Comparison of ENCODE assay signal across 8 mouse cellular contexts in genomic region chr13:54737488-54738212, GRCm38 (mm10). TPM values are rescaled to one million over a fixed set of nuclear protein-coding genes. Genes with fewer than 3 reads are reported as not detected.
DNase-seq lines count a peak whose midpoint lies in the region; ATAC-seq and TF ChIP-seq lines count a peak whose summit lies in the region.

No protein-coding gene starts in this region.

- H3K27me3 ChIP-seq in testis, adult 2 months (ENCODE audit: control insufficient read depth, insufficient read depth, low read length), result no peaks in the 10 kb centered on the region
- H3K27me3 ChIP-seq in heart, embryonic 16.5 days (ENCODE audit: control insufficient read depth, insufficient read depth, low read length), result peaks cover 60% of the 10 kb centered on the region
- peaks cover 57% of the 10 kb centered on the region for H3K27me3 ChIP-seq in liver, embryonic 13.5 days

- ATAC-seq in heart, embryonic 16.5 days (replicated peaks; ENCODE audit: extremely low read depth, insufficient read depth, low FRiP score), result no peak; the same call in 1 of the 2 replicates
- no peak for ATAC-seq in liver, embryonic 13.5 days (ENCODE audit: low read depth)
- no peak for ATAC-seq in erythroid progenitor cell, adult 5-6 weeks (replicated peaks; ENCODE audit: low FRiP score, poor library complexity, severe bottlenecking)

- H3K9me3 ChIP-seq in heart, embryonic 16.5 days (replicated peaks; ENCODE audit: control insufficient read depth, low read length), result no peaks in the 10 kb centered on the region
- H3K9me3 ChIP-seq in liver, embryonic 13.5 days (replicated peaks), result no peaks in the 10 kb centered on the region

- H3K4me3 ChIP-seq in testis, adult 2 months (ENCODE audit: control insufficient read depth, low read depth, low read length), result peak overlapping the region; percentile 71
- peak overlapping the region; percentile 46 for H3K4me3 ChIP-seq in heart, embryonic 16.5 days (ENCODE audit: low read length)
- peak overlapping the region; percentile 36 for H3K4me3 ChIP-seq in liver, embryonic 13.5 days (replicated peaks)

- peaks cover 13% of the 10 kb centered on the region for H3K4me1 ChIP-seq in testis, adult 2 months (ENCODE audit: control insufficient read depth, insufficient read depth, low read length)
- H3K4me1 ChIP-seq in heart, embryonic 16.5 days (ENCODE audit: control insufficient read depth, insufficient read depth, low read length), result 0 out of 2 replicates have a peak, but pooled peaks cover 4% of the 10 kb centered on the region
- no peaks in the 10 kb centered on the region for H3K4me1 ChIP-seq in liver, embryonic 13.5 days (replicated peaks)

- no peaks in the 10 kb centered on the region for H3K36me3 ChIP-seq in testis, adult 2 months (ENCODE audit: control insufficient read depth, insufficient read depth, low read length)
- no peaks in the 10 kb centered on the region for H3K36me3 ChIP-seq in heart, embryonic 16.5 days (ENCODE audit: control insufficient read depth, insufficient read depth)
- no peaks in the 10 kb centered on the region for H3K36me3 ChIP-seq in liver, embryonic 13.5 days

- H3K27ac ChIP-seq in testis, adult 2 months (ENCODE audit: control insufficient read depth, insufficient read depth, low read depth, low read length), result no peak overlapping the region
- H3K27ac ChIP-seq in heart, embryonic 16.5 days (ENCODE audit: low read length), result no peak overlapping the region
- H3K27ac ChIP-seq in liver, embryonic 13.5 days, result no peak overlapping the region

- no peak for TF ChIP-seq CTCF in testis, adult 2 months (IDR thresholded peaks at IDR 0.05; ENCODE audit: control insufficient read depth, insufficient read depth, insufficient replicate concordance, low read depth, low read length)

- H3K9ac ChIP-seq in heart, embryonic 16.5 days (ENCODE audit: low read length), result no peak overlapping the region
- H3K9ac ChIP-seq in liver, embryonic 13.5 days, result no peak overlapping the region

- peak overlapping the region; percentile 67 for H3K4me2 ChIP-seq in heart, embryonic 16.5 days (ENCODE audit: low read depth, low read length)
- peak overlapping the region; percentile 54 for H3K4me2 ChIP-seq in liver, embryonic 13.5 days

- no peak for TF ChIP-seq POLR2A in testis, adult 2 months (IDR thresholded peaks at IDR 0.05; ENCODE audit: control insufficient read depth, low read depth, low read length)

- DNase-seq in adrenal gland, adult 2 months, result peak; percentile 29
- DNase-seq in adrenal gland, adult 18-20 months (ENCODE audit: low spot score in 2 of 2), result no peak
- DNase-seq in testis, postnatal 14 days (ENCODE audit: low spot score), result no peak
- no peak for DNase-seq in liver, embryonic 13.5 days
- peak; percentile 52 for DNase-seq in testis, postnatal 10 days (ENCODE audit: low spot score)

- WGBS in heart, embryonic 16.5 days, result under 1% methylated on average over 87 of the region's 87 CpGs
- WGBS in liver, embryonic 13.5 days (ENCODE audit: insufficient replicate concordance), result 1% methylated on average over 83 of the region's 87 CpGs

RNA-seq across cellular contexts. Expression of gene Gprin1, which starts 12.0 kb away (rescaled TPM):
- total RNA-seq in adrenal gland, adult 2 months (2021), result 1 to 10 TPM; 2.3 to 4.3 TPM
- polyA plus RNA-seq in adrenal gland, adult 2 months (2012; rRNA removed), result 1.9 and 2.6 TPM in 2 replicates
- 1 to 10 TPM; 2.5 to 3.2 TPM for total RNA-seq in adrenal gland, adult 18-20 months (2021)
- polyA plus RNA-seq in testis, adult 2 months (2012; rRNA removed), result 0.02 and 0.06 TPM in 2 replicates
- polyA plus RNA-seq in heart, embryonic 16.5 days (2015; fragmentation: Nextera tagmentation; extraction: Ambion mirVana), result 0.04 TPM in 1 of 2 replicates, not detected in the other
- polyA plus RNA-seq in liver, embryonic 13.5 days (2015; fragmentation: Nextera tagmentation; extraction: Ambion mirVana), result 0.02 and 0.05 TPM in 2 replicates
- not detected in 2 replicates for total RNA-seq in erythroid progenitor cell, adult 5-6 weeks (2015; ENCODE audit: low replicate concordance)
- not detected in 2 replicates for total RNA-seq in erythroid progenitor cell, adult 5-6 weeks (2017; ENCODE audit: low replicate concordance)

RNA-seq across cellular contexts. Expression of gene Sncb, which starts 28.7 kb away (rescaled TPM):
- total RNA-seq in adrenal gland, adult 2 months (2021), result 1 to 10 TPM; 1.5 to 2.0 TPM
- 2.2 and 5.4 TPM in 2 replicates for polyA plus RNA-seq in adrenal gland, adult 2 months (2012; rRNA removed)
- total RNA-seq in adrenal gland, adult 18-20 months (2021), result 1 to 10 TPM; 1.8 to 3.3 TPM
- 1.2 and 2.0 TPM in 2 replicates for polyA plus RNA-seq in testis, adult 2 months (2012; rRNA removed)
- not detected in 2 replicates for polyA plus RNA-seq in heart, embryonic 16.5 days (2015; fragmentation: Nextera tagmentation; extraction: Ambion mirVana)
- not detected in 2 replicates for polyA plus RNA-seq in liver, embryonic 13.5 days (2015; fragmentation: Nextera tagmentation; extraction: Ambion mirVana)
- not detected in 2 replicates for total RNA-seq in erythroid progenitor cell, adult 5-6 weeks (2015; ENCODE audit: low replicate concordance)
- not detected in 2 replicates for total RNA-seq in erythroid progenitor cell, adult 5-6 weeks (2017; ENCODE audit: low replicate concordance)

RNA-seq across cellular contexts. Expression of gene Cdhr2, which starts 36.4 kb away (rescaled TPM):
- total RNA-seq in adrenal gland, adult 2 months (2021), result under 1 TPM in 1 of 2 experiments, not detected in 1; 0.06 TPM
- polyA plus RNA-seq in adrenal gland, adult 2 months (2012; rRNA removed), result not detected in 2 replicates
- under 1 TPM in 1 of 2 experiments, not detected in 1; 0.17 TPM for total RNA-seq in adrenal gland, adult 18-20 months (2021)
- 1.1 and 1.5 TPM in 2 replicates for polyA plus RNA-seq in testis, adult 2 months (2012; rRNA removed)
- 0.04 and 0.89 TPM in 2 replicates for polyA plus RNA-seq in heart, embryonic 16.5 days (2015; fragmentation: Nextera tagmentation; extraction: Ambion mirVana)
- 7.8 and 10.5 TPM in 2 replicates for polyA plus RNA-seq in liver, embryonic 13.5 days (2015; fragmentation: Nextera tagmentation; extraction: Ambion mirVana)
- total RNA-seq in erythroid progenitor cell, adult 5-6 weeks (2015; ENCODE audit: low replicate concordance), result not detected in 2 replicates
- not detected in 2 replicates for total RNA-seq in erythroid progenitor cell, adult 5-6 weeks (2017; ENCODE audit: low replicate concordance)

RNA-seq across cellular contexts. Expression of gene Rnf44, which starts 43.9 kb away (rescaled TPM):
- 100 to 1,000 TPM; 114 to 119 TPM for total RNA-seq in adrenal gland, adult 2 months (2021)
- 511 and 555 TPM in 2 replicates for polyA plus RNA-seq in adrenal gland, adult 2 months (2012; rRNA removed)
- total RNA-seq in adrenal gland, adult 18-20 months (2021), result 100 to 1,000 TPM in 1 of 2 experiments, 10 to 100 TPM in 1; 98.4 to 123 TPM
- 418 and 439 TPM in 2 replicates for polyA plus RNA-seq in testis, adult 2 months (2012; rRNA removed)
- 42.7 and 46.5 TPM in 2 replicates for polyA plus RNA-seq in heart, embryonic 16.5 days (2015; fragmentation: Nextera tagmentation; extraction: Ambion mirVana)
- 23.8 and 24.5 TPM in 2 replicates for polyA plus RNA-seq in liver, embryonic 13.5 days (2015; fragmentation: Nextera tagmentation; extraction: Ambion mirVana)
- total RNA-seq in erythroid progenitor cell, adult 5-6 weeks (2015; ENCODE audit: low replicate concordance), result 80.9 and 107 TPM in 2 replicates
- 17.1 and 62.3 TPM in 2 replicates for total RNA-seq in erythroid progenitor cell, adult 5-6 weeks (2017; ENCODE audit: low replicate concordance)

RNA-seq across cellular contexts. Expression of gene Eif4e1b, which starts 46.1 kb away (rescaled TPM):
- not detected for total RNA-seq in adrenal gland, adult 2 months (2021)
- polyA plus RNA-seq in adrenal gland, adult 2 months (2012; rRNA removed), result not detected in 2 replicates
- total RNA-seq in adrenal gland, adult 18-20 months (2021), result not detected
- 0.43 and 0.51 TPM in 2 replicates for polyA plus RNA-seq in testis, adult 2 months (2012; rRNA removed)
- polyA plus RNA-seq in heart, embryonic 16.5 days (2015; fragmentation: Nextera tagmentation; extraction: Ambion mirVana), result not detected in 2 replicates
- polyA plus RNA-seq in liver, embryonic 13.5 days (2015; fragmentation: Nextera tagmentation; extraction: Ambion mirVana), result not detected in 2 replicates
- not detected in 2 replicates for total RNA-seq in erythroid progenitor cell, adult 5-6 weeks (2015; ENCODE audit: low replicate concordance)
- not detected in 2 replicates for total RNA-seq in erythroid progenitor cell, adult 5-6 weeks (2017; ENCODE audit: low replicate concordance)

Comparison
In these comparisons a context has a peak if more than half of its experiments do, and no peak if none do; other contexts are left out.
1. DNase-seq: peak in adrenal gland, adult 2 months (single experiment) and testis, postnatal 10 days (single experiment); none in adrenal gland, adult 18-20 months (0 of 2), testis, postnatal 14 days (single experiment) and liver, embryonic 13.5 days (single experiment).
2. Peak in every context shown above with its lines, with median percentiles within 50 percentile points of each other: H3K4me3 ChIP-seq.